Mouse (Mus musculus): ENCODE data around the gene Phyhd1. TPM values are rescaled to one million over a fixed set of nuclear protein-coding genes. Genes with fewer than 3 reads are reported as not detected.

Gene Phyhd1
- polyA plus RNA-seq, 1 experiment from 2014 or later, result 6.9 TPM

DNA sequence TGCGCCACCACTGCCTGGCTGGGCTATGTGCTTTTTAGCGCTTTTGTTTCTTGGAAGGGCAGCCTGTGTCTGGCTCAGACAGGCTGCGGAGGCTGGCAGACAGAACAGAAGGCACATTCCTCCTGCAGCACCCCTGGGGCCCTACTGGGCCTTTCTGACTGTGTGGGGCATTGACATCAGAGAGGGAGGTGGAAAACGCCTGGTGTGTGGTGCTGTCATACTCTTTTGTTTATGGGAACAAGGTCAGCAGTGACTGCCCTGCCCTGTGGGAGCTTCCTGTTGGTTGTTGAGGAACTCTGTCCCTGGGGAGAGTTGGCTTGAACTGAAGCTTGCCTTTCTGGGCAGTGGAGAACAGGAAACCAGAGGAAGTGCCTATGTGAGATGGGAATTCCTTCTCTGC lies 23.5 kb upstream of the Phyhd1 start:
- H3K4me3 ChIP-seq (replicated peaks; ENCODE audit: low read length), result no peak overlapping the region
- H3K9me3 ChIP-seq (ENCODE audit: control insufficient read depth, low read length), result no peaks in the 10 kb centered on the region
- DNase-seq (ENCODE audit: low spot score), result peak; percentile 41
- no peak overlapping the region for H3K4me2 ChIP-seq (replicated peaks)
- H3K9ac ChIP-seq, result no peak overlapping the region
- 33% methylated on average over 4 of the region's 4 CpGs for WGBS
- no peak for ATAC-seq (ENCODE audit: low FRiP score)
- peaks cover 61% of the 10 kb centered on the region for H3K36me3 ChIP-seq (replicated peaks; ENCODE audit: control insufficient read depth, insufficient read depth)
- H3K4me1 ChIP-seq (replicated peaks; ENCODE audit: control insufficient read depth, insufficient read depth, low read length), result peaks cover 20% of the 10 kb centered on the region
- H3K27me3 ChIP-seq (ENCODE audit: control insufficient read depth, insufficient read depth, low read length), result no peaks in the 10 kb centered on the region
- H3K27ac ChIP-seq, result no peak overlapping the region

- Histone ChIP-seq H3K36me3 (replicated peaks; ENCODE audit: control insufficient read depth, insufficient read depth) (peaks cover 65% of the 10 kb centered on the region), H3K9me3 (ENCODE audit: control insufficient read depth, low read length) (no peaks in the 10 kb centered on the region), H3K4me1 (replicated peaks; ENCODE audit: control insufficient read depth, insufficient read depth, low read length) (peaks cover 19% of the 10 kb centered on the region), H3K9ac (no peak overlapping the region), H3K27me3 (ENCODE audit: control insufficient read depth, insufficient read depth, low read length) (no peaks in the 10 kb centered on the region), H3K4me2 (replicated peaks) (no peak overlapping the region), H3K4me3 (replicated peaks; ENCODE audit: low read length) (no peak overlapping the region), H3K27ac (no peak overlapping the region)
- no peak for DNase-seq (ENCODE audit: low spot score)
- no peak for ATAC-seq (ENCODE audit: low FRiP score)
- 93% methylated on average over 4 of the region's 4 CpGs for WGBS
Measured at GRCm38 (mm10) chr2:30243391-30243790, 22.6 kb upstream of the Phyhd1 start.

DNA sequence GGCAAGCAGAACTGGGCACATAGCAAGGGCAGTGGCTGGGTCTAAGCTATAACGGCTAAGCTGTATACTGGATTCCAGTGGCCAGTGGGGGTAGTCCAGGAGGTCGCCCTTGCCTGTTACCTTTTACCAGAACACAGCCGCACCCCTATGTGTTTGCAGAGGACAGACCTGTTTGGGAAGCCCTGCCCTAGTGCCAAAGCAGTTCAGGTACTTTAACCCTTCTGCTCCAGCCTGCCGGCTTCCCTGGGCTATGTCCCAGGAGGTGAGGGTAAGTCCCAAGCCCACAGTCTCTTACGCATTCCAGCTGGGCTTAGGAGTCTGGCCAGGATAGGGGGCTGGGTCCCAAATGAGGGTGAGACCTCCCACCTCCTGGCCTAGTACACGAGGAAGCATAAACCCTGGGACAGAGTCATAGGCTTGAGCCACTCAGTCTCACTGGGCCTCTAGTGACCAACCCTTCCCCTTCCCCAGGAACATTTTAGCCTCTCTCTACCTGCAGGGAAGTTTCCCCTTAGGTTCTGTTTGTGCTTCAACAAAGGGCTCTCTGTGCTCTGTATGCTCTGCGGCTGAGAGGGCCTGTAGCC lies 21.3 kb upstream of the Phyhd1 start:
- no peak for ATAC-seq (ENCODE audit: low FRiP score)
- H3K36me3 ChIP-seq (replicated peaks; ENCODE audit: control insufficient read depth, insufficient read depth), result peaks cover 78% of the 10 kb centered on the region
- DNase-seq (ENCODE audit: low spot score), result no peak
- H3K4me3 ChIP-seq (replicated peaks; ENCODE audit: low read length), result no peak overlapping the region
- no peaks in the 10 kb centered on the region for H3K27me3 ChIP-seq (ENCODE audit: control insufficient read depth, insufficient read depth, low read length)
- no peak overlapping the region for H3K27ac ChIP-seq
- peaks cover 6% of the 10 kb centered on the region; the same call in 1 of the 2 replicates for H3K4me1 ChIP-seq (replicated peaks; ENCODE audit: control insufficient read depth, insufficient read depth, low read length)
- H3K9me3 ChIP-seq (ENCODE audit: control insufficient read depth, low read length), result no peaks in the 10 kb centered on the region
- H3K4me2 ChIP-seq (replicated peaks), result no peak overlapping the region
- 86% methylated on average over 7 of the region's 7 CpGs for WGBS
- no peak overlapping the region for H3K9ac ChIP-seq

- DNase-seq (ENCODE audit: low spot score) (no peak), ATAC-seq (ENCODE audit: low FRiP score) (no peak)
- H3K9me3 ChIP-seq (ENCODE audit: control insufficient read depth, low read length), result no peaks in the 10 kb centered on the region
- H3K27me3 ChIP-seq (ENCODE audit: control insufficient read depth, insufficient read depth, low read length), result no peaks in the 10 kb centered on the region
- no peak overlapping the region for H3K27ac ChIP-seq
- no peak overlapping the region for H3K9ac ChIP-seq
- WGBS, result 91% methylated on average over 5 of the region's 5 CpGs
- peaks cover 82% of the 10 kb centered on the region for H3K36me3 ChIP-seq (replicated peaks; ENCODE audit: control insufficient read depth, insufficient read depth)
- H3K4me3 ChIP-seq (replicated peaks; ENCODE audit: low read length), result no peak overlapping the region
- H3K4me2 ChIP-seq (replicated peaks), result no peak overlapping the region
- 0 out of 2 replicates have a peak, but pooled peaks cover 4% of the 10 kb centered on the region for H3K4me1 ChIP-seq (replicated peaks; ENCODE audit: control insufficient read depth, insufficient read depth, low read length)
Measured at GRCm38 (mm10) chr2:30247036-30247435, 19.0 kb upstream of the Phyhd1 start.

- H3K36me3 ChIP-seq (replicated peaks; ENCODE audit: control insufficient read depth, insufficient read depth), result peaks cover 78% of the 10 kb centered on the region
- 63% methylated on average over 4 of the region's 4 CpGs for WGBS
- no peak for ATAC-seq (ENCODE audit: low FRiP score)
Measured at GRCm38 (mm10) chr2:30247681-30248080, 18.3 kb upstream of the Phyhd1 start.

DNA sequence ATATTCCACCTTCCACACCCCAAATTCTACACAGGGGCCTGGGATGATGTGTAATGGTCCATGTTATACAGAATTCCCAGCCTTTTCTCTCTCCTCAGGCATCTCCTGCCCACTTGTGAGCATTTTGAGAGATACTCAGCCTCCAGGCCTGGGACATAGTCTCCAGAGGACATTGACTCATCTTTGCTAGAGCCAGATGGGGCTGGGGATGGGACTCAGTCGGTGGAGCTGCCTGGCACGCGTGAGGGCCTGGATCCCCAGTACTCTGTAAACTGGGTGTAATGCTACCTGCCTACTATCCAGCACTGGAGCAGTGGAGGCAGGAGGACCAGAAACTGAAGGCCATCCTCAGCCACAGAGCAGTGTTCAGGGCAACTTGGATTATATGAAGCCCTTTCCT lies 16.8 kb upstream of the Phyhd1 start:
- Histone ChIP-seq H3K4me1 (replicated peaks; ENCODE audit: control insufficient read depth, insufficient read depth, low read length) (no peaks in the 10 kb centered on the region), H3K27ac (no peak overlapping the region), H3K36me3 (replicated peaks; ENCODE audit: control insufficient read depth, insufficient read depth) (peaks cover 63% of the 10 kb centered on the region), H3K9me3 (ENCODE audit: control insufficient read depth, low read length) (no peaks in the 10 kb centered on the region), H3K4me3 (replicated peaks; ENCODE audit: low read length) (no peak overlapping the region), H3K9ac (no peak overlapping the region), H3K27me3 (ENCODE audit: control insufficient read depth, insufficient read depth, low read length) (no peaks in the 10 kb centered on the region), H3K4me2 (replicated peaks) (no peak overlapping the region)
- ATAC-seq (ENCODE audit: low FRiP score) (no peak), DNase-seq (ENCODE audit: low spot score) (no peak)
- 91% methylated on average over 3 of the region's 3 CpGs for WGBS

More at GRCm38 (mm10) chr2:30247681-30248080, 18.3 kb upstream of the Phyhd1 start:
- H3K4me2 ChIP-seq (replicated peaks), result no peak overlapping the region
- no peak for DNase-seq (ENCODE audit: low spot score)
- H3K27me3 ChIP-seq (ENCODE audit: control insufficient read depth, insufficient read depth, low read length), result no peaks in the 10 kb centered on the region
- H3K27ac ChIP-seq, result no peak overlapping the region
- no peak overlapping the region for H3K4me3 ChIP-seq (replicated peaks; ENCODE audit: low read length)
- no peaks in the 10 kb centered on the region for H3K9me3 ChIP-seq (ENCODE audit: control insufficient read depth, low read length)
- H3K9ac ChIP-seq, result no peak overlapping the region
- 0 out of 2 replicates have a peak, but pooled peaks cover under 1% of the 10 kb centered on the region for H3K4me1 ChIP-seq (replicated peaks; ENCODE audit: control insufficient read depth, insufficient read depth, low read length)

DNA sequence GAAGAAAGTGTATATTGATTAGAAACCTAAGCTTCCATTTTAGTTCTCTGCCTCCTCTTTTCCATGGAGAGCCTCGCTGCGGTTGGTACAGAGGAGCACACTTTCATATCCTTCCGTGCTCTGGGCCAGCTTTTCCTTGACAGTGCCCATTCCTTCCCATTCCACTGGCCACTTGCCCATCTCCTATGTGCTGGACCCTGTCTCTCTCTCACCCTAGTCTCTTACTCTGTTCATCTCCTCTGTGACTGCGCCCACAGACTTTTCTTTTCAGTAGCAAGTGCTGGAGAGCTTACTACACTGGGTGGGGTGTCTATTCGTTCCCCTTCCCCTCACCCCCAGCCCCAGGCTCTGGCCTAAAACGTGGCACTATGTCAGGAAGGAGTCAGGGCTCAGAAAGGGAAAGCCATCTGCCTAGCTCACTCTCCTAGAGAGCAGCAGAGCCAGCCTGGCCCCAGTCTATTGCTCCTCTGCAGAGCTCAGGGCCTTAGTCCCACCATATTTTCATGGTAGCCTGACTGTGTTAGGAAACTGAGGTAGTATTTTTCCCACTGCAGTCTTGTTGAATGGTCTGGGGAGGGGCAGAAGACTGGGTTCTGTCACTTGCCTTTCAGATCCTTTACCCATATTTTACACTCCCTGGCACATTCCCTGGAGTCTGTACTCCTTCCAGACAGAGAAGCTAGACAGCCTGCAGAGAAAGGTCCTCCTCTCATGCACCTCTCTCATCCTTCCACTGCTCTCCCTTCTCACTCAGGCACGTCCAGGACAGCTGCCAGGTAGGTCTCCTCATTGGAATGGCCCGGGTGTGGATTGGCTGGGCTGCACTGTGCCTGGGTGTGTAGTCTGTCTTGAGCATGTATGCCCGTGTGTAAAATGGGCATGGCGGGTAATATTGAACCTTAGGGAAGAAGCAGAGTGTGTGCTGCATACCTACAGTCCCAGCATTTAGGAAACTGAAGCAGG lies 15.6 kb upstream of the Phyhd1 start:
- Histone ChIP-seq H3K27ac (no peak overlapping the region), H3K36me3 (replicated peaks; ENCODE audit: control insufficient read depth, insufficient read depth) (peaks cover 65% of the 10 kb centered on the region), H3K4me3 (replicated peaks; ENCODE audit: low read length) (no peak overlapping the region), H3K4me1 (replicated peaks; ENCODE audit: control insufficient read depth, insufficient read depth, low read length) (no peaks in the 10 kb centered on the region), H3K9me3 (ENCODE audit: control insufficient read depth, low read length) (no peaks in the 10 kb centered on the region), H3K4me2 (replicated peaks) (no peak overlapping the region), H3K9ac (no peak overlapping the region), H3K27me3 (ENCODE audit: control insufficient read depth, insufficient read depth, low read length) (no peaks in the 10 kb centered on the region)
- ATAC-seq (ENCODE audit: low FRiP score), result no peak
- WGBS, result 89% methylated on average over 10 of the region's 10 CpGs
- no peak for DNase-seq (ENCODE audit: low spot score)

DNA sequence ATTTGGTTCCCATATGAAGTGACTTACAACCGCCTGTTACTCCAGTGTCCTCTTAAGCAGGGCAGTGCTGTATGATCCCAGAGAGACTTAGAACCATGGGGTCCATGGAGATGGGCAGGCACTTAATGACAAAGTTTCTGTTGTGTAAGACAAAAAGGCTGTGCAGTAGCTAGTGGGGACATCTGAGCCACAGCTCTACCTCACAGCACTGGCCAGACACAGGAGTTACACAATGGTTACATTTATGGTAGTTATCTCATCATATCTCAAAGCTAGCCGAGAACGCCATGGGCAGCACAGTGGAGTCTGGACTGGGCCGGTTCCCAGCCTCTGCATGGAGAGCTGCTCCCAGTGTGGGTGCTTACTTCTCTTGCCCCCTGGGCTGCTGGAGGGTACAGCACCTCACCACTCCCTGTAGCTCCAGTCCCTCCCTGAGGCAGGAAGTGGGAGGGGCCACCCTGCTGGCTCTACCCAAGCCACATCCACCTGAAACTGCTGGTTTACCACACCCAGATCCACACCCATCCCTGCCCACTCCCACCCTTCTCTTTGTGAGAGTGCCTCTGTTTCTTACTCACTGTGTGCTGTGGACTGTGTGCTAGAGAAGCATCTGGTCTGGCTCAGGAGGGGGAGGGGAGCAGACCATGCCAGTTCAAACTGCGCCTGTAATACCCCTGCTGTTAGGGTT lies 14.4 kb upstream of the Phyhd1 start:
- Histone ChIP-seq H3K4me2 (replicated peaks) (no peak overlapping the region), H3K27ac (no peak overlapping the region), H3K27me3 (ENCODE audit: control insufficient read depth, insufficient read depth, low read length) (no peaks in the 10 kb centered on the region), H3K9me3 (ENCODE audit: control insufficient read depth, low read length) (no peaks in the 10 kb centered on the region), H3K4me3 (replicated peaks; ENCODE audit: low read length) (no peak overlapping the region), H3K36me3 (replicated peaks; ENCODE audit: control insufficient read depth, insufficient read depth) (peaks cover 71% of the 10 kb centered on the region), H3K4me1 (replicated peaks; ENCODE audit: control insufficient read depth, insufficient read depth, low read length) (no peaks in the 10 kb centered on the region), H3K9ac (no peak overlapping the region)
- no peak for DNase-seq (ENCODE audit: low spot score)
- 85% methylated on average over 5 of the region's 5 CpGs for WGBS
- ATAC-seq (ENCODE audit: low FRiP score), result no peak

DNA sequence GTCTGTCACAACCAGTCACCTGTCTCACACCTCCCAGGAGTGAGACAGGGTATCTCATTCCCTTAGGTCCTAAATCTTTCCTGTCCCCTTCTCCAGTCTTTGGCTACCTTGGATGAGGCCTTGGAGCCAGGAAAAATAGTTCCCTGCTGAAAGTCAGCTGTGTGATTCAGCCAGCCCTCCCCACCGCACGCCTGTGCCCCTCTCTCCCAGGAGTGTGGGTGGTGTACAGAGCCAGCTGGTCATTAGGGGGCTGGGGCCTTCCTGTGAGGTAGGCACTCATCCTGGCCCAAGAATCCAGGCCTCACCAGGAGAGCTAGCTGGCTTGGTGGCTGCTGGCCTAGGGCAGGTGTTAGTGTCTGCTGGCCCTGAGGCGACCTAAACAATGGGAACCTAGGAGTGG lies 13.5 kb upstream of the Phyhd1 start:
- no peak overlapping the region for H3K4me2 ChIP-seq (replicated peaks)
- peaks cover 74% of the 10 kb centered on the region for H3K36me3 ChIP-seq (replicated peaks; ENCODE audit: control insufficient read depth, insufficient read depth)
- no peaks in the 10 kb centered on the region for H3K27me3 ChIP-seq (ENCODE audit: control insufficient read depth, insufficient read depth, low read length)
- H3K4me1 ChIP-seq (replicated peaks; ENCODE audit: control insufficient read depth, insufficient read depth, low read length), result no peaks in the 10 kb centered on the region
- DNase-seq (ENCODE audit: low spot score), result no peak
- no peak for ATAC-seq (ENCODE audit: low FRiP score)
- no peak overlapping the region for H3K9ac ChIP-seq
- H3K27ac ChIP-seq, result no peak overlapping the region
- H3K4me3 ChIP-seq (replicated peaks; ENCODE audit: low read length), result no peak overlapping the region
- H3K9me3 ChIP-seq (ENCODE audit: control insufficient read depth, low read length), result no peaks in the 10 kb centered on the region
- 70% methylated on average over 3 of the region's 3 CpGs for WGBS

Measured in hindbrain, embryonic 14.5 days (tissue).